Mouse (Mus musculus) thymus, postnatal 25 days (tissue): ENCODE data around the gene 2210407C18Rik.
A peak's percentile ranks its signal among the peaks of the same experiment; 100 is the strongest.

Experiments
- DNase-seq: peaks from one replicate; pipeline ENCODE4 v3.0.0; 2022

2210407C18Rik gene

DNA sequence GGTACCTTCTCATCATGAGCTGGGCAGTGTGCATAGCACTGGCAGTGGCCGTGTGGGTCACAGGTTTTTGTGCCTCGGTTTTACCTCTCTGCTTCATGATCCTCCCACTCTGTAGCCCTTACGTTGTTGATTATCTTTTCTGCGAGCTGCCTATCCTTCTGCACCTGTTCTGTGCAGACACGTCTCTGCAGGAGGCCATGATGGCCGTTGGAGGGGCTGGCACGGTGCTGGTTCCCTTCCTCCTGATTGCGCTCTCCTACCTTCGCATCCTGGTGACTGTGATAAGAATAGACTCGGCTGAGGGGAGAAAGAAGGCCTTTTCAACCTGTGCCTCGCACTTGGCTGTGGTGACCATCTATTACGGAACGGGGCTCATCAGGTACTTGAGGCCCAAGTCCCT, 18.0 kb downstream of the 2210407C18Rik start:
- DNase-seq: no peak

DNA sequence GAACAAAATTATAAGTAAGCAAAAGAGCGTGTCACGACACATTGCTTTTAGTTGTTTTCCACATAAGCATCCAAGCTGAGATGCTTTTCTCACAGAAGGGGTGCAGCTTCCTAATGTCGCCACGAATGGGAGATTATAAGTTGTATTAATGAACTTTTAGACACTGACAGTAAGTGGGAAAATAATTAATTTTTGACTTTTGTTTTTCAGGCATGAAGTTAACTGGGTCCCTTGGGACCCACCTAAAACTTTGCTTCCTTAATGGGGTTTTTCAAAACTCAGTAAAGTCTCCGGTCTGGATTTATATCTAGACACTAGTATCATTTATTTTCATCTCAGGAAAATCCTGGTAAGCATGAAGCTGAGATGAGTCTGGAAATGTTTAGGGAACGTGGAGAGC, 21.1 kb downstream of the 2210407C18Rik start, which contains the start of gene Olfr324:
TSS of gene Olfr324 (plus strand) at position 301 of the 400 bp plus-strand sequence.
- no peak for DNase-seq

DNA sequence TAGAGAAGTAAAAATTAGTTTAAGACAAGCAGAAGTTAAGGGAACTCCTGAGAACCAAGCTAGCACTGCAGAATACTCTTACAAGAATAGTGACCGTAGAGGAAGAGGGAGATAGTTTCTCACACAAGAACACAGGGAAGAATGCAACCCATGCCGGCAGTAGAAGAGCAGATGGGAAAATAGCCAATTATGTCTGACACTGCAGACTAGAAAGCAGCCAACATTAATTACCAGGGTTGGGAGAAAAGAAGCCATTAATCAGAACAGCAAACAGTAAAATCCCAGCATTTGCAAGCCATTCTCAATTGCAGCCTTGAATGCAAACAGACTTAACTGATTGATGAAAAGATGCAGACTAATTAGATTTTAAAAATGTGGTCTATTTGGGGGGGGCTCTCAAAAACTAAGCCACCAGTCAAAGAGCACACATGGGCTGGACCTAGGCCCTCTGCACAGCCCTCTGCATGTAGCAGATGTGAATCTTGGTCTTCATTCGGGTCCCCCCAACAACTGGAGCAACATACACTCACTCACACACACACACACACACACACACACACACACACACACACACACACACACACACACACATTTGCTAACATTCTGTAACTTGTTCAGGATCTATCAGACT, 27.1 kb downstream of the 2210407C18Rik start:
- no peak for DNase-seq

DNA sequence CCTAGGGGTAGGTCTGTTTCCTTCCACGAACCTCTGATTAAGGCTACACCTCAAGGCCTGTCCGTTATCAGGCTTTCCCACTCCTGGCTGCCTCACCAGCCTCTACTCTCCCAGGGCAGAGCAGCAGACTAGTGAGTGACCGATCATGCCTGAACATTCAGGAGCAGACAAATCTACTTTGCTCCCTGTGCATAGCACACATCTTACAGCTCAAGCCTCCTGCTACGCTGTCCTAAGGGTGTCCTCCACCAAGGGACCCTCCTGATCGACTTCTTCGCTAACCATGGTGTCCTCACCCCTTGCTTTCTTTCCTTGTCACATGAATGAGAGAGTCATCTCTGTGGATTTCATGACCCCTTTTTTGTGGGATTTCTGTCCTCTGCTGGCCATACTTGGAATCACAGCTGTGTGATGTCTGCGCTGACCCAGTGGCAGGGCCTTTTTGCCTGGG, 28.0 kb downstream of the 2210407C18Rik start:
- peak; percentile 34 for DNase-seq

DNA sequence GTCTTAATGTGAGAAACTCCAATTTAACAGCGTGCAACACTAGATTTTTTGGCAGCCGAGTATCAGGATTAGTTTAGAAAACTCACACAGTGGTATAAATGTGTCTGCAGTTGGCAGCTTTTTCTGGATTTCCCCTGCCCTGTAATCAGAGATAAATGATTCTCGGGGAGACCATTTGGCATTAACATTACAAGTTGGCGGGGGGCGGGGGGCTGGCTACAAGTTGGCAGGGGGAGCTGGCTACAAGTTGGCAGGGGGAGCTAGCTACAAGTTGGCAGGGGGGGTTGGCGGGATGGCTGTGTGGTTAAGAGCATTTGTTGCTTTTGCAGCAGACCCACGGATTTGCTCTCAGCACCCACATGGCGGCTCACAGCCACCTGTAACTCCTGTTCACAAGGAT, 37.2 kb downstream of the 2210407C18Rik start:
- no peak for DNase-seq

DNA sequence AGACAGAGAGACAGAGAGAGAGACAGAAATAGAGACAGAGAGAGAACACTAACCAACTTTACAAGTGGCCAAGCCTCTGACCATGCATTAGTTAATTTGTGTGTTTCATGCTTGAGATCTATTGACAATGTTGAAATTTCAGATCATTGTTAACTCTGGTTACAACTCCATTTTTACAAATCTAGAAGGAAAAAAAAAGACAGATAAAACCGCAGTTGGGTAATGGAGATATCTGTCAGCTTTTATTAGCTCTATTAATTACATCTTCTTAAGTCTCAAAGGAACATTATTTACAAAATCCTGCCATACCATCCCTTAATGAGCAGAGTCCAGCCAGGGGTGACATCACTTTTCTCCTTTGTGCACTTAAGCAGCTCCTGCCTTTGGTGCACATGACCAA, 38.4 kb downstream of the 2210407C18Rik start, which contains the start of gene Olfr325:
TSS of gene Olfr325 (plus strand) at position 301 of the 400 bp plus-strand sequence.
- no peak for DNase-seq

DNA sequence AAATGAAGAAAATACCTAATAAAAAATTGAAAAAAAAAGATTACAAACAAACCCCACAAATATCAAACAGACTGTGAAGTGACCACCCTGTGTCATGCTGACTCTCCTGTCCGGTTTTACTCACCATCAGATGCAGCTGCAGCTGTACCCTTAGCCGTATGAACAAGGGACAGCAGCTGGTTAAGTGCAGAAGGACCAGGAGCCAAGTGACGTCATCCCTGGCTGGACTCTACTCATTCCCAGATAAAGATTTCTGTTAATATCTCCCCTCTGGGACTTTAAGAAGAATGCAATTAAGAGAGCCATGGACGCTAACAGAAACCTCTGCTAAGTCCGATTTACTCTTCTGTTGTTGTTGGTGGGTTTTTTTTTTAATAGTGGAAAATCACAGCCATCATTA, 45.5 kb downstream of the 2210407C18Rik start, which contains the start of gene Olfr224:
TSS of gene Olfr224 (minus strand) at position 149 of the 400 bp plus-strand sequence.
- DNase-seq: no peak
